Mouse (Mus musculus): ENCODE data around the gene Grsf1.

DNA sequence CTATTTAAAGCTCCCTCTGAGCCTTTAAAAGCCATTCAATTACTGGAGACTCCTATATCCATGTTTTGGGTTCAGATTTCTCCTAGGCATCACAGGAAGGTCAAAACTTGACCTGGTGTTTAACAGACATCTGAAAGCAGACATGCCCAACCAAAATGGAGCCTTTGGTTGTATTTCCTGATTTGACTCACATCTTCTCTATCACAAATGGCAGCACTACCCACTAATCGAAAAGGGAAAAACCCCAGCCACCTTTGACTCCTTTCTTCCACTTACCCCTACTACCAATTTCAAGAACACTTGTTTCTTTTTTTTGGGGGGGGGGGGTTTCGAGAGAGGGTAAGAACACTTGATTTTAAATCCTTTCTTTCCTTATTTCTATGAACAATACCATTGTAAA lies 41.0 kb upstream of the Grsf1 start:
- TF ChIP-seq CTCF (IDR thresholded peaks at IDR 0.05; ENCODE audit: low read depth, low read length) (no peak), POLR2A (IDR thresholded peaks at IDR 0.05; ENCODE audit: borderline replicate concordance, low read depth, low read length) (no peak)
